Mouse (Mus musculus) megakaryocyte, embryonic 14.5 days (primary cell): ENCODE results near the gene Fto.

Experiments used
- FLI1 ChIP-seq: IDR thresholded peaks from 2 replicates; pipeline ENCODE4 v1.6.1; 2012; ENCODE audit warnings: low read length, inconsistent platforms, mixed read lengths
- GATA1 ChIP-seq: IDR thresholded peaks from 3 replicates; pipeline ENCODE4 v1.6.1; 2012; ENCODE audit warnings: mixed read lengths, low read length, inconsistent platforms, borderline replicate concordance

DNA sequence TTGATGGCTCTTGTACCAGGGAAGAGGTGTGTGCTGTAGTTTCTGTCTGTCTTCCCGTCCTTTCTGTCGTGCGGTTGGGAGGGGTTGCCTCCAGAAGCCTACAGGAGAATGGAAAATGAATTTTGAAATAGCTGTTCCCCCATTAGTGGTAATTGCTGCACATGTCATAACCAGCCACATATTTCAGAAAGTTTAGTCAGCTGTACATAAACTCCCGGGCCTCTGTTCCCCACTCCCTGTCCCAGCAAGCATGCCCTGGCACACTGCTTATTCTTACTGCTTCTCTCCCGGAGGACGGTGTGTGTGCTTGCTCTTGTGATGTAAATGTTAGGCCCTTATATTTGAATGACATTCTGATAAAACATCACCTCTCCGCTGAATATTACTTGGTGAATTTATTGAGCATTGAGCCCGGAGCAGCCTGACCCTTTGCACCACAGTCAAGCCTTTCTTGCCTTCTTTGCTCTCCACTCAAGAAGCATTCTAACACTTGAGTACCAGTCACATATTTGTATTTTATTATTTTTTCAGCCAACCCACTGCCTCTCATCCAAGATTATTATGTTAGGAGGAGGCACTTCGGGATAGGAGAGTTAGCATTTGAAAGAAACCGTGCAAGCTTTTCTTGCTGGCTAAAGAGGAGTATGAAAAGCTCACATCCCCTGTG, 175.6 kb downstream of the Fto start:
- TF ChIP-seq GATA1 = no peak
- TF ChIP-seq FLI1 = no peak
